Mouse (Mus musculus) neural tube, embryonic 13.5 days (tissue): ENCODE measurements around the gene Rmi2. TPM values are rescaled to one million over a fixed set of nuclear protein-coding genes. Genes with fewer than 3 reads are reported as not detected.

ENCODE experiments used
- polyA plus RNA-seq: library from polyadenylated mRNA; unstranded; fragments of >200 nt; fragmentation: Nextera tagmentation; extraction: Ambion mirVana; gene quantifications from 2 replicates; pipeline ENCODE4 v1.2.1, GENCODE M21; 2015

Rmi2 gene
- polyA plus RNA-seq, 1 experiment from 2014 or later = 0.68 TPM

Other genes with a start within 250 kb of the Rmi2 start
- 3.7 and 4.2 TPM in 2 replicates for gene Socs1, start 49.5 kb upstream of the Rmi2 start, polyA plus RNA-seq
- gene Tnp2, start 46.4 kb upstream of the Rmi2 start, polyA plus RNA-seq = not detected in 2 replicates
- gene Prm3, start 44.1 kb upstream of the Rmi2 start, polyA plus RNA-seq = not detected in 2 replicates
- gene Prm2, start 38.9 kb upstream of the Rmi2 start, polyA plus RNA-seq = not detected in 2 replicates
- 0.64 TPM in 1 of 2 replicates, not detected in the other for gene Prm1, start 29.2 kb upstream of the Rmi2 start, polyA plus RNA-seq
- not detected in 2 replicates for gene Gm11172, start 22.1 kb upstream of the Rmi2 start, polyA plus RNA-seq
- gene Snn, start 225.9 kb downstream of the Rmi2 start, polyA plus RNA-seq = 123 and 124 TPM in 2 replicates
- gene Litaf, start 231.1 kb downstream of the Rmi2 start, polyA plus RNA-seq = 41.2 and 41.5 TPM in 2 replicates